Mouse (Mus musculus) embryonic facial prominence, embryonic 14.5 days (tissue): Measurements from ENCODE around the gene Cwh43. TPM values are rescaled to one million over a fixed set of nuclear protein-coding genes. Genes with fewer than 3 reads are reported as not detected.

Experiments
- ATAC-seq: fragments of 200-750 bp; cut with Nextera tagmentation; 2 replicates; pipeline ENCODE4 v1.8.0; 2017; ENCODE audit warnings: low read depth, moderate number of reproducible peaks, moderate TSS enrichment
- DNase-seq: peaks from one replicate; pipeline ENCODE4 v3.0.0-alpha.2; 2015; ENCODE audit warnings: low spot score
- H3K27ac ChIP-seq: fragments of 300-500 bp; sonication (generic); replicated peaks from 2 replicates; pipeline ENCODE4 v1.5.1; 2014; ENCODE audit warnings: low read depth, mild to moderate bottlenecking, low read length, moderate library complexity
- H3K27me3 ChIP-seq: fragments of 300-500 bp; sonication (generic); replicated peaks from 2 replicates; pipeline ENCODE4 v1.6.1; 2014; ENCODE audit warnings: low read length; ENCODE audit not compliant: control insufficient read depth, insufficient read depth
- H3K36me3 ChIP-seq: fragments of 300-500 bp; sonication (generic); 2 replicates; pipeline ENCODE4 v1.6.1; 2014; ENCODE audit warnings: low read length, mixed read lengths; ENCODE audit not compliant: control insufficient read depth, insufficient read depth
- H3K4me1 ChIP-seq: fragments of 300-500 bp; sonication (generic); 2 replicates; pipeline ENCODE4 v1.6.1; 2014; ENCODE audit warnings: antibody characterized with exemption, low read length; ENCODE audit not compliant: control insufficient read depth, insufficient read depth
- H3K4me2 ChIP-seq: fragments of 300-500 bp; sonication (generic); 2 replicates; pipeline ENCODE4 v1.6.1; 2014; ENCODE audit warnings: low read depth, mild to moderate bottlenecking, low read length, moderate library complexity, mixed read lengths
- H3K4me3 ChIP-seq: fragments of 300-500 bp; sonication (generic); 2 replicates; pipeline ENCODE4 v1.5.1; 2014; ENCODE audit warnings: low read depth, mild to moderate bottlenecking, low read length
- H3K9ac ChIP-seq: fragments of 300-500 bp; sonication (generic); 2 replicates; pipeline ENCODE4 v1.6.1; 2014; ENCODE audit warnings: low read depth, mild to moderate bottlenecking, low read length, moderate library complexity, mixed read lengths
- H3K9me3 ChIP-seq: fragments of 300-500 bp; sonication (generic); 2 replicates; pipeline ENCODE4 v1.6.1; 2016; ENCODE audit warnings: low read length; ENCODE audit not compliant: control insufficient read depth
- WGBS: fragments of 180-500 bp; shearing (Covaris S2); extraction: QIAGEN DNeasy Blood & Tissue Kit; methylation state at CpG from one replicate; pipeline ENCODE4 v1.1.7; 2014; 5-methylcytosine and 5-hydroxymethylcytosine counted together
- polyA plus RNA-seq: library from polyadenylated mRNA; unstranded; fragments of >200 nt; fragmentation: Nextera tagmentation; extraction: Ambion mirVana; gene quantifications from 2 replicates; pipeline ENCODE4 v1.2.1, GENCODE M21; 2014

Cwh43 gene
- polyA plus RNA-seq: 0.90 and 1.9 TPM in 2 replicates

DNA sequence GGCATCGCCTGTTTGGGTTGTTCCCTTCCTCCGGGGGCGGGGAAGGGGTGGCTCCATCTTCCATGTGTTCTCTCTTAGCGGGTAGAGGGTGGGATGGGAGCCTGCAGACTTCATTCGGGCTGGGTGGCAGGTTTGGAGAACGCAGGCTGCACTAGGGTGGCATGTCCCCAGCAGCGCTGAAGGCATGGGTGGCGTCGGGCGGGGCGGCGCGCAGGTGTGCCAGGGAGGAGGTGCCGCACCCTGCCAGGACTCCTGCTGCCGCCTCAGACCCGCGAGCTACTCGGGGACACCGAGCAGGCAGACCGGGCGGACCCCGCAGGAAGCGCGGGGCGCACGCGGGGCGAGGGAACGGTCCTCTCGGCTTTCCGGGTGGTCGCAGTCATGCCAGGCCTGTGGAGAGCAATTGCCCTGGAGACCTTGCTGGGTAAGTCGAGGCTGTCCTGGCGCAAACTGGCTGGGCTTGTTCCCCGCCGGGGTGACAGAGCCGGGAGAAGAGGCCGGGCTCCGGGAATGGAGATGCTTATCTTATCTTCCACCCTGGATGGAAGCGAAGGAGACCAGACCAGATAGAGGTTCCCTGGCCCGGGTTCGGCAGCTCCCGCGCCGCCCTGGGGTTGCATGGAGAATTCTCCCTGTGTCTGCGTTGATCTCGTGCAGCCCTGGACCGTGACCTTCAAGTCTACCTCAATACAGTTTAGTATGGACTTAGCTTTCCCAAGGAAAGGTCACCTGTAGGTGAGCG is at the start of gene Cwh43:
Cwh43 (plus strand) TSS at position 95 of the 742 bp plus-strand sequence.
- DNase-seq (no peak), ATAC-seq (peak; percentile 55; the same call in 1 of the 2 replicates)
- Histone ChIP-seq H3K4me2 (peak within 1 kb of the TSS; percentile 76), H3K27me3 (peaks cover 37% of the 10 kb centered on the region), H3K36me3 (no peaks in the 10 kb centered on the region), H3K9ac (peak within 1 kb of the TSS; percentile 40), H3K4me1 (peaks cover 6% of the 10 kb centered on the region; the same call in 1 of the 2 replicates), H3K9me3 (no peaks in the 10 kb centered on the region), H3K4me3 (peak within 1 kb of the TSS; percentile 38), H3K27ac (no peak within 1 kb of the TSS)
- WGBS: 4% methylated on average over 41 of the region's 49 CpGs

DNA sequence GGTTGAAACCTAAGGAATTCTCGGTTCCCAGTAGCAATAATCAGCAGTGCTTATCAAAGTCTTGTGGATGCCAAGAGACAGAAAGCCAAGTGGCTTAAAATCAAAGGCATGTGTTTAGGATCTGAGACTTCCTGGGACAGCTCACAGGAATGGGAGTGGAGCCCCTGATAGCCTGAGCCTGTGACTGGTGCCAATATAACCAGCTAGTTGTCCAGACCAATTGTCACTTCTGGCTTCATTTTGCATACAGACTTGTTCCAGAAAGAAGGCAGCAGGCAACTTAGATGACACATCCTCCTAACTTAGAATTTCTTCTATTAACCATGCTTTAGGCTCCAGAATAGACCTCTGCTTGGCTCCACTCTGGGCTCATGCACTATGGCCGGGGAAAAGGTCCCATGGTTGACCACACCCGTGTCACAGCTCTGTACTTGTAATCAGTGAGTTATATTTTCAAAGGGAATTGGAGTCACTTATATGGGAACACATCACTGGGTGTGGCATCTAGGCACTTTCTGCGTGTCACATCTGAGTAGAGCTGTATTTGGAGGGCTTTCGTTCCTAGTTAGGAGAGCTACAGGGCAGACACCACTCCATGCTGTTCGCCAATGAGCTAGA is 46.6 kb upstream of the Cwh43 start:
- 77% methylated on average over 6 of the region's 6 CpGs for WGBS
- Histone ChIP-seq H3K27ac (no peak overlapping the region), H3K9me3 (no peaks in the 10 kb centered on the region), H3K9ac (no peak overlapping the region), H3K27me3 (no peaks in the 10 kb centered on the region), H3K4me1 (peaks cover 9% of the 10 kb centered on the region; the same call in 1 of the 2 replicates), H3K4me2 (0 out of 2 replicates have a peak overlapping the region, but pooled peaks have one; percentile 37), H3K4me3 (no peak overlapping the region), H3K36me3 (no peaks in the 10 kb centered on the region)
- DNase-seq (no peak), ATAC-seq (no peak)

DNA sequence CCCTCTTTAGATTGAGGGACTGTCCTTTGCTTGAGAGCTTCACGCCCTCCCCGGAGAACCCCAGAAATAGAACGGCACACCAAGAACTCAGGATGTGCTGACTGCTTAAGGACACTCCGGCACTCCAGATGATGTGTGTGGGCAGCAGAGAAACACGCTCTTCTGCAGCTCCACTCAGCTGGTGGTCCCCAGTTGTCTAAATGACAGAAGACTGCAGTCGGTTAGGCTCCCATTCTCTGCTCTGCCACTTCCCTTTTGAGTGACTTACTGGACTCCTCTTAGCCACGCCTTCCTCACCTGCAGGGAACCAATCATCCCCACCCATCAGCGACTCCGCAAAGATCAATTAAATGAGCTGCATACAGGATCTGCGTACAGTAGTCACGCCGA is 46.1 kb upstream of the Cwh43 start:
- WGBS: 30% methylated on average over 12 of the region's 12 CpGs
- Histone ChIP-seq H3K4me3 (0 out of 2 replicates have a peak overlapping the region, but pooled peaks have one; percentile 7), H3K27me3 (no peaks in the 10 kb centered on the region), H3K9ac (no peak overlapping the region), H3K27ac (no peak overlapping the region), H3K4me1 (peaks cover 9% of the 10 kb centered on the region; the same call in 1 of the 2 replicates), H3K9me3 (no peaks in the 10 kb centered on the region), H3K4me2 (peak overlapping the region; percentile 37), H3K36me3 (no peaks in the 10 kb centered on the region)
- ATAC-seq (no peak), DNase-seq (no peak)

DNA sequence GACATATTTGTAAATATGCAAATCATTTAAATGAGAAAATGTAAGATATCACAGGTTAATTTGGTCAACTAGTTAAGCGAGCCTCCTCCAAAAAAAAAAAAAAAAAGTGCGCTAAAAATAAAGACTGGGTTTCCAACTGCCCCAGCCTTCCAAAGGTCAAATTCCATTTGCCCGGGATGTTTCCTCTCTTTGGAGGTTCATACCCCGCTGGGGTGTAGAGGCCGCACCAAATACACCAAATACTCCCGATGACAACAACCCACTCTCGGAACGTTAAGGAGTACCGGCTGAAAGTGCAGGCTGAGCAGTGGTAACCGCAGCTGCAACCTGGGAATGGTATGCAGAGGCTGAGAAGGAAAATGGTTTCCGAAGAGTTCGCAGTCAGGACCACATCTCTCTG is 45.6 kb upstream of the Cwh43 start:
- no peaks in the 10 kb centered on the region for H3K36me3 ChIP-seq
- ATAC-seq: no peak
- H3K4me3 ChIP-seq: peak overlapping the region; percentile 7; the same call in 1 of the 2 replicates
- H3K9me3 ChIP-seq: no peaks in the 10 kb centered on the region
- H3K4me2 ChIP-seq: peak overlapping the region; percentile 37; the same call in 1 of the 2 replicates
- no peak for DNase-seq
- 16% methylated on average over 12 of the region's 12 CpGs for WGBS
- no peaks in the 10 kb centered on the region for H3K27me3 ChIP-seq
- no peak overlapping the region for H3K27ac ChIP-seq
- H3K4me1 ChIP-seq: peaks cover 9% of the 10 kb centered on the region; the same call in 1 of the 2 replicates
- H3K9ac ChIP-seq: no peak overlapping the region

DNA sequence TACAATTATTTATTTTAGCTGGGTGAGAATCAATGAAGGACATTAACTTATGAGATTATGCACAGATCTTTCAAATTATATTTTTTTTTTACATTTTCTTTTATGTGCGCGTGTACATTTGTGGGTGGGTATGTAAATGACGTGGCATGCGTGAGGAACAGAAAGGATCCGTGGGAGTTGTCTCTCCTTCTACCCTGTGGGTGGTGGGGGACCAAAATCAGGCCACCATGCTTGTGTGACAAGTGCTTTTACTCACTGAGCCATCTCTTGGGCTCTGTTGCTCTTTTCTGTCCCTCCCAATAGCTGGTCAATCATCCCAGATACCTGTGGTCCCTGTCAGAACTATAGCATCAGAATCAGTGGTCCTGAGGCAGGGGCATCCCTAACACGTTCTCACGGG is 43.5 kb upstream of the Cwh43 start:
- ATAC-seq: no peak

DNA sequence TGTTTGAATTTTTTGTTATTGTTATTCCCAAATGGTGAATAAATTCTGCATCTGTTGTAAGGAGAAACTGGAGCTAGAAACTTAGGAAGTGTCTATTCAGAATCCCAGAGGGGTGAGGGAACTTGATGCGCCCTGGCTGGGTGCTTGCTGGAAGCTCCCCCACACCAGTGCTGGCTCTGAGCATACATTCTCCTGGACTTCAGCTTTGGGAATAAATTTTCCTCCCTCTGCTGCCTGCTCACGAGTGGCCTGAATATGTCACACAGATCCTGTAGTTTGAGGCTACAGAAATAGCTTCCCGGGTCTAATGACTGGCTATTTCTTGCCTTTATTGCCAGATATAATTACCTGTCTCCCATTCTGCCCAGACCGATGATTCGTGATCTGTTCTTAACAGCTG is 43.1 kb upstream of the Cwh43 start:
- H3K9me3 ChIP-seq: no peaks in the 10 kb centered on the region
- no peak overlapping the region for H3K4me2 ChIP-seq
- ATAC-seq: no peak
- H3K27ac ChIP-seq: no peak overlapping the region
- H3K4me1 ChIP-seq: peaks cover 9% of the 10 kb centered on the region; the same call in 1 of the 2 replicates
- DNase-seq: no peak
- H3K9ac ChIP-seq: no peak overlapping the region
- no peaks in the 10 kb centered on the region for H3K36me3 ChIP-seq
- WGBS: 87% methylated on average over 5 of the region's 5 CpGs
- no peaks in the 10 kb centered on the region for H3K27me3 ChIP-seq
- no peak overlapping the region for H3K4me3 ChIP-seq

More for the DNA sequence above, 43.5 kb upstream of the Cwh43 start:
- no peak overlapping the region for H3K4me2 ChIP-seq
- no peaks in the 10 kb centered on the region for H3K9me3 ChIP-seq
- no peak overlapping the region for H3K27ac ChIP-seq
- WGBS: 80% methylated on average over 7 of the region's 7 CpGs
- H3K36me3 ChIP-seq: no peaks in the 10 kb centered on the region
- peaks cover 9% of the 10 kb centered on the region; the same call in 1 of the 2 replicates for H3K4me1 ChIP-seq
- H3K27me3 ChIP-seq: no peaks in the 10 kb centered on the region
- H3K4me3 ChIP-seq: no peak overlapping the region
- DNase-seq: no peak
- no peak overlapping the region for H3K9ac ChIP-seq

- DNase-seq (no peak), ATAC-seq (no peak)
- Histone ChIP-seq H3K9ac (no peak overlapping the region), H3K4me3 (no peak overlapping the region), H3K4me2 (no peak overlapping the region), H3K36me3 (no peaks in the 10 kb centered on the region), H3K27ac (no peak overlapping the region), H3K4me1 (peaks cover 8% of the 10 kb centered on the region; the same call in 1 of the 2 replicates), H3K27me3 (no peaks in the 10 kb centered on the region), H3K9me3 (no peaks in the 10 kb centered on the region)
- 93% methylated on average over 2 of the region's 2 CpGs for WGBS
Observed at GRCm38 (mm10) chr5:73364107-73364864, 41.6 kb upstream of the Cwh43 start.

DNA sequence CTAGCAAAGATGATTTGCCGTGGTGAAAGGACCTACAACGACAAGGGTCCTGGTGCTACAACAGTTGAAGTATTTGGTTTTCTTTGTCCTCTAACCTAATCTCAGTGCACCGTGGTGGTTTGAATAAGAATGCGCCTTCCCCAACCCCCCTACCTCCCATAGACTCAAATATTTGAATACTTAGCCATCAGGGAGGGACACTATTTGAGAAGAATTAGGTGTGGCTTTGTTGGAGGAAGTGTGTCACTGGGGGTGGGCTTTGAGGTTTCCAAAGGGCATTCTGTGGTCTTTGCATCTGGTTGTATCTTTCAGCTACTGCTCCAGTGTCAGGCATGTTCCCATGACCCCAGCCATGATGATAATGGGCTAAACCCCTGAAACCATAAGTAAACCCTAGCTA is 38.0 kb upstream of the Cwh43 start:
- Histone ChIP-seq H3K27me3 (no peaks in the 10 kb centered on the region), H3K4me1 (0 out of 2 replicates have a peak, but pooled peaks cover 6% of the 10 kb centered on the region), H3K27ac (no peak overlapping the region), H3K36me3 (no peaks in the 10 kb centered on the region), H3K9ac (no peak overlapping the region), H3K4me3 (no peak overlapping the region), H3K4me2 (no peak overlapping the region), H3K9me3 (no peaks in the 10 kb centered on the region)
- whole genome bisulfite sequencing: 79% methylated on average over 4 of the region's 4 CpGs
- no peak for ATAC-seq
- no peak for DNase-seq
